Mouse (Mus musculus) cerebellum, adult 9-10 months (tissue): Measurements from ENCODE around the gene Gdf15.

Source experiments
- DNase-seq: peaks from one replicate; pipeline ENCODE4 v3.0.0; 2022

Gdf15 gene

DNA sequence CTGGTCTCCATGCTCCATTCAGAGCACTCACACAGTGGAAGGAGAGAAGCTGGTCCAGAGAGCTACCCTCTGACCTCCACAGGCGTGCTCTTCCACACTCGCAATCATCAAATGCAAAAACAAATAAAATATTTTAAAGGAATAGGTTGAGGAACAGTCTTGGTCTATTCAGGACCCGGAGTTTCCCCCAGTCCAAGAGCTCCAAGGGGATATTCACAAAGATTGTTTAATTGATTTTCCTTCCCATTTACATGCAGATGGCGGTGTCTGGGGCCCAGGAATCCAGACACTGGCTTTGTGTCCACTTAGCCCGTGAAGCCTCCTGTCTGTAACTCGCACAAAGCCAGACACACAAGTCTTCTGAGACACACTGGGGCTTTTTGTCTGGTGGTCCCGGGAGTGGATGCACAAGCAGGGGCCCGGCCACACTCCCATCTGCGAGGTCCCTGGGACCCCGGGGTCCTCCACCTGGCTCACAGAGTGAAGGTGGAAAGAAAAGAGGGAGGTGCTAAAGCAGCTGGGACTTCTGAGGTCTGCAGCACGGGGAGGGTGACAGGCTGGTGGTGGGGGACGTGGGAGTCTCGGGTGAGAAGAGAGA lies 24.0 kb upstream of the Gdf15 start:
- no peak for DNase-seq

DNA sequence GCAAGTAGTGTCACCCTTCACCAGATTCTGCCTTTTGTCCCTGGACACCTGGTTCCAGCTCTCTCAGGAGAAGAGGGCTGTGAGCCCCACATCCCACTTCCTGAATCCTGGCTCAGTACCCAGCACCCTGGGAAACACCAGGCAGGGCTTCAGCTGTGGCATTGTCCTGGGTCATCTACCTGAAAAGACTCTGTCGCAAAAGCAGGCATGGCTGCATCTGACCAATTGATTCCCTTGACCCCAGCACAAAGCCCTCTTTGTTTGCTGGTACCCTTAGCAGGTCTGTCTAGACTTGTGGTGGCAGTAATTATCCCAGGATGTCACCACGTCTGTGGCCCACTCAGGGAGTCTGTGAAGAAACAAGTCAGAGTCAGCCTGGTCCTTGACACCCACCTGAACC lies 23.2 kb upstream of the Gdf15 start:
- DNase-seq: no peak

DNA sequence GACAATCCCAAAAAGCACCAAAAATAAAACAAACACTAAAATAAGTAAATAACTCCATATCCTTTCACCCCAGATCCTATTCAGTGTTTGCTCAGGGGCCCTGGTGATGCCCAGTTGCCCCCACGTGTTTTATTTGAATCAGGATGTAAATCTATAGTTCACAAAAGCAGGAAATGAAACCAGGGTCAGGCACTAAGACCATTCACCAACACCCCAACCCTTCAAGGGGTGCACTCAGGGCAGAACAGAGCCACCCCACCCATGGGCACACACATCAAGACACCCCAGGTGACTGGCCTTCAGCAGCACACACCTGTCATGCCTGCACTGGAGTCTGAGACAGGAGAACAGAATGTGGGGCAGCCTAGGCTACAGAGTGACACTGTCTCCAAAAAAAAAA lies 21.9 kb upstream of the Gdf15 start:
- DNase-seq: no peak

DNA sequence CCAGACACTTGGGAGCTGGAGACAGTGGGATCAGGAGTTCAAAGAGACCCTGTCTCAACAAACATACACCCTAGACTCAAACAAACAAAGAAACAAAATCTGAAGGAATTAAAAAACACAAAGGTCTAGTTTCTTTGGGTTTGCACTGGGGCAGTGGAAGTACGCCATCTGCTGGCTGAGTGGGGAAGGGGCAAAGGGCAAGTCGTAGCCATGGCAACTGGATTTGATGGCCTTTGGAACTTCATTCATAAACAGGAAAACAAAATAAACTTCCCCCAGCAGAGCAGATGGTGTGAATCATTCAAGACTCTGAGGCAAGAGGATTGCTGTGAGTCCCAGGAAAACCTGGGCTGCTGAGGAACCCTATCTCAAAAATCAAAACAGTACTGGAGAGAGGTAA lies 21.0 kb upstream of the Gdf15 start:
- DNase-seq: no peak

DNA sequence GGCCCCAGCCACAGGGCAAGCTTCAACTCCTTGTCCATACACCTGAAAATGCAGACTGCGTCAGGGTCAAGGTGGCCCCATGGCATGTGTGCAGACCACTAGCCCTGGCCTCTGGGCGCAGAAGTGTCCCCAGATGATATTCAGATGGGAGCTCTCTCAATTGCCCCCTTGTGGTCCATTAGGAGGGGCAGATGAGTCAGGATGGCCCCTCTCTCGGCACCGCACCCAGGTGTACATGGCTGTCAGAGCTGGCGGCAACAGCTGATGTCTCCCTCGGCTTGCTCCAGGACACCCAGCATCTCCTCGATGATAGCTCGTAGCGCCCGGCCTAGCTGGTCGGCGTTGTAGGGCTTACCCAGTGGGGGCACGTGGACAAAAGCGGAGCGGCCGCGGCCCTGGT lies 18.1 kb upstream of the Gdf15 start:
- DNase-seq: no peak

DNA sequence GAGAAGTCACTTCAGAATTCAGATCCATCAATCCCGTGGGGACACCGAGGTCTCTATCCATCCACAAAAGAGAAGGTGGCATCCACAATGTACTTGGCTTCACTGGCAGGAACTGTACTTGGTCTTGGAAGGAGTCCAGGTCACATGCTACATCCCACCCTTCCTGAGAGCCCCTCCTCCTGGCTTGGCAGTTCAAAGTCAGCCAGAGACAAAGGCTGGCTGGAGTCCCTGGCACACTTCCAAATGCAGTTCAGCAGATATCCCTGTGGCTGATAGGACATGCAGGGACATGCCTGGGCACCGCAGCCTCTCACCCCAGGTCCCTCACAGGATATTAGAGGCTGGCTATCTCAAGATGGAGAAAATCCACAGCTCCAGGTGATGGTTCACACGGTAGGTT lies 17.1 kb upstream of the Gdf15 start:
- DNase-seq: peak; percentile 51

DNA sequence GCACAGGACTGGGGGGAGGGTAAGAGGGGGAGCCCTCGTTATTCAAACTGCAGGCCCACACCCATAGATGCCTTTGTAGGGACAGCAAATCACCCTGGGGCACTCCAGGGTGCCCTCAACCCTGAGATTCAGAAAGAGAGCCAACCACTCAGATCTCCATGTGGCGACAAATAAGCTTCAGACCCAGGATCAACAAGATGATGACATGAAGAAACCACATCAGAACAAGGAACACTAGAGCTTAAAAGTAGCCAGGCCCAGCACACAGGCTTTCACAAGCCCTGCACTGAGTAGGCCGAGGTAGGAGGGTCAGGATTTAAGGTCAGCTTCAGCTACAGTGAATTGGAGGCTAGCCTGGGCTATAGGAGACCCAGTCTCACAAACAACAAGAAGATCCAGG lies 16.7 kb upstream of the Gdf15 start:
- no peak for DNase-seq

DNA sequence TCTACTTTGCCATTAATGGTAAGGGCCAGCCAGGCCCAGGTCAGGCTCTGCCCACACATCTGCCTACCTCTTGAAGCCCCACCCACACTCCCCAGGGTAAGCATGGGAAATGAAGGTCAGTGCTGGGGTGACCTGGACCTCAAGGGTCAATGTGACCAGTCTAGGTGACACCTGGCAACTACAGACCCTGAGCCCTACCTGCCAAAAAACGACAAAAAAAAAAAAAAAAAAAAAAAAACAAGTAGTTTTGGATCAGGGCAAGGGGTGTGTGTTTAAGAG lies 15.8 kb upstream of the Gdf15 start:
- no peak for DNase-seq

DNA sequence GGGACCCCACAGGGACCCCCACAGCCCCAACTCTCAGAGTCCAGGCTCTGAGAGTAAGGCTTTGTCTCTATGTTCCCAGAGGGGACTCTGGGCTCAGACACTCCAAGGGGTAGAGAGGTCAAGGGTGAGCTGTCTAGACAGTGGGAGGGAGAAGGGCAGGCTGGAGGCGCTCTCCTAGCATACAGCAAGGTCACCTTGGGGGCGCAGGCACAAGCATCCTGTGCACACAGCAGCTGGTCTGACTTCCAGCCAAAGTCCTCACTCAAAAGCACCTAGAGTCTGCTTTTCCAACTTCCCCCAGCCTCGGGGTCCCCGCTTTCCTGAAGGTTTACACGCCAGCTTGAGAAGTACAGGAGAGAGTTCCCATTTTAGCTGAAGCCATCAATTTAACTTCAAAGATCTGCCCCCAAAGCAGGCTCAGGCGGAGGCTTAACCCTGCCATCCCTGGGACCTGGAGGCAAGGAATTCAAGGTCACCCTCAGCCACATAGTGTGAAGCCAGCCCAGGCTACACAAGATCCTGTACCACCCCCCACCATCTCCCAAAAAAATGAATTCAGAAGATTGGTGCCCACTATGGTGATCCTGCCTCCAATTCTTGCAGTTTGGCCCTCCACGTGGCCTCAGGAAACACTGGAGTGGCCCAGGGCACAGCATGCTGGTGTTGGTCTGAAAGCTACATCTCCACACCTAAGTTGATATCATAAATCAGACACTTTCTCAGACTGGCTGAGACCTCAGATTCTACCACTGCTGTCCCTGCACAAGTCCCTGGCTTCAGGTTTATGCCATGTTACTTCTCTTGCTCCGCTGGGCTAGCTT lies 15.3 kb upstream of the Gdf15 start:
- no peak for DNase-seq

DNA sequence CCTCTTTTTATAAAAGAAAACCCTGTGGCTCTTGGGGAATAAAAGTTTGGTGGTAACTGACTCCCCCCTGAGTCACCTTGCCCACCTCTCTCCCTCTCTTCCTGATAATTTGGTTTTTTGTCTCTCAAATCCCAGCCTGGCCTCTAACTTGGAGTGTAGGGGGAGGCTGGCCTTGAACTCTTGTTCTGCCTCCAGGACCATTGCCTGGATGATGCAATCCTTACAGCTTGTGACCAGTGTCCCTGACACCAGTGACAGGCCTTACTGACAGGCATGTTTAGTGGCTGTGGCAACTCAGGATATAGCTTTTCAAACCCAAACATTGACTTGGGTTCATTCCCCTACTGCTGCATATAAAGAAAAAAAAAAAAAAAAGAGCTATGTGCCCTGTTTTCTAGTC lies 14.5 kb upstream of the Gdf15 start:
- DNase-seq: no peak

DNA sequence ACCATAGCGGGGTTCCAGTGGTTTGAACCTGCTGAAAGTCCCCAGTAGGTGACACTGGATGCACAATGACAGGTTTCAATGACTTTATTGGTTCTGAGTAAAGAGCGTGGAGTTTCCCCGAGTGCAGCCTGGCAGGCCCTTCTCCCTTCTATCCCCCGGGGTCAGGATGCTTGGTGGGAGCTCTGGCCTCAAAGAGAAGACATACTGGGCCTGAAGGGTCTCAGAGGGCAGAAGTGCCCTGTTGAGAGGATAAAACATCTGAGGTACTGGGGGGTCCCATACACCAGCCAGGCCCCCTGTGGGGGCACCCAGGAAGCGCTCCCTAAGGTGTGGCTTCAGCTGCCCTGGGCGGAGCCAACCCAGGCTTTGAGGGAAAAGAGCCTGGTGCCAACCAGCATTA lies 14.1 kb upstream of the Gdf15 start:
- DNase-seq: no peak

DNA sequence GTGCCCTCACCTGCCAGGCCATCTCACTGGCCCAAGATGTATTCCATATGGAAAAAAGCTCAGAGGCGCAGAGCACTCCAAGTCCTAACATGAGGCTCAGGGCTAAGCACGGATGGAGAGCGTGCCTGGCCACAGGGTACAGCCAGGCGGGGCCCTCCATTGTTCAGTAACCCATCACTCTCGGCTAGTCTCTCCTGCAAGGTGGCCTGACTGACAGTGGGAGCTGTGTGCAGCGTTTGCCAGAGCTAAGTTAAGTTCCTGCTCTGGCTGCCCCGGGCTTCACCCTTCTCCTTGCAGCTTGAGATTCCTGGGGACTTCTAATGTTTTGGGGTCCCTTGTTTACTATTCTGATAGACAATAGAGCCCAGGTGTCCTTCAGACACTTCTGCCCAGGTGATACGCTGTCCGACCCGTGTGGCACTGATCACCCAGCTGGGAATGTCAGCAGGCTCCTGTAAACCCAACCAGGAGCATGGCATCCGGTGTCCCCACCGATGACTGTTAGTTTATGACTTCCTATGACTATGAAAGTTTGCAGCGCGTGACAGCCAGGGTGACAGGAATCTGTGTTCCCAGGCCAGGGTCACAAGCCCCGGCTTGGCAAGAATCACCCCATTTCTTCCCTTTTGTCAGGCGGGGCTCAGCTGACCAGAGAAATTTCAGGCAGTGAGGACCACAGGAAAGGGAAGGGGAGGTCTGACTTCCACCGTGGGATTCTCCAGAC lies 13.4 kb upstream of the Gdf15 start:
- DNase-seq: no peak

DNA sequence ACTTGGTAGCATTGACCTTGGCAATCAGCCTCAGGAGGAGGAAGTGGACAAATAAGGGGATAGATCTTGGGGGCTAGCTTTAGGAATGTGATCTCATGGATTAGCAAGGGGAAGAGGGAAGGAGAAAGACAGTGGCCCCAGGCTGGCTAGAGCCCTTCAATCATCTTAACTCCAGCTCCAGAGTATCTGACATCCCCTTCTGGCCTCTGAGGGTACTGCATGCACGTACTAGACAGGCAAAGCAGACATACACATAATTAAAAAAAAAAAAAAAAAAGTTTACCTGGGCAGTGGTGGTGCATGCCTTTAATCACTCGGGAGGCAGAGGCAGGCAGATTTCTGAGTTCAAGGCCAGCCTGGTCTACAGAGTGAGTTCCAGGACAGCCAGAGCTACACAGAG lies 11.8 kb upstream of the Gdf15 start:
- DNase-seq: no peak

DNA sequence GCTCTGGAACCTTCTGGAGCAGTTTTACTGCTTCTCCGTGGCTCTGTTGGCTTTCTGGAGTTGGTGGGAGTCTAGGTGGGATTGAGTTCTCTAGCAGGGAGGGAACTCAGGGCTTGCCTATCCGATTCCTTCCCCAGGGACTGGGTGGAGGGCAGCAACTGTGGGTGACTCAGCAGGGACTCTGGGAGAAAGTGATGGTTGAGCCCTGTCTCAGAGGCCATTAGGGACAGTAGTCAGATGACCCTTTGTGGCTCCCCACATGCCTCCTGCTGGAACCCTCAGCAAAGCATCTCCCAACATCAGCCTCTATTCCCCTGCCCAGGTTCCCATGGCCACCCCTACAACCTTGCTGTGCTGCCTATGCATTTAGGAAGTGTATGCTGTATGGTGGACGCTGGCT lies 10.8 kb upstream of the Gdf15 start:
- no peak for DNase-seq

DNA sequence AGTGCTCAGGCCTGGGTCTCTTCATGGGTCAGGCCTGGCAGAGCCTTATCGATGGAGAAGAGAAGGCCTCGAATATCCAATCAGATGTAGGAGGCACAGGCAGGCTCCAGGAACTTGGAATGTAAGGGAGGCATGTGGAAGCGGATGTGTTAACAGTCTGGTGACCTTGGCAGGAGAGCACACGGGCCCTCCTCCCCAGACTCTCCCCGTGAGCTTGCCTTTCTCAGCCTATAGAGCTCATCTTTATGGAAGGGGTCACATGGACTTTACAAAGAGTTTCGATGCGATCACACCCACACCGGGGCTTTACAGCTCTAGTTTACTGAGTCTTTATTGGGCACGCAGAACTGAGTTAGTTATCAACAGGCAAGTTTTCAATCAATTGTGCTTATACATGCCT lies 6.5 kb upstream of the Gdf15 start:
- DNase-seq: no peak

DNA sequence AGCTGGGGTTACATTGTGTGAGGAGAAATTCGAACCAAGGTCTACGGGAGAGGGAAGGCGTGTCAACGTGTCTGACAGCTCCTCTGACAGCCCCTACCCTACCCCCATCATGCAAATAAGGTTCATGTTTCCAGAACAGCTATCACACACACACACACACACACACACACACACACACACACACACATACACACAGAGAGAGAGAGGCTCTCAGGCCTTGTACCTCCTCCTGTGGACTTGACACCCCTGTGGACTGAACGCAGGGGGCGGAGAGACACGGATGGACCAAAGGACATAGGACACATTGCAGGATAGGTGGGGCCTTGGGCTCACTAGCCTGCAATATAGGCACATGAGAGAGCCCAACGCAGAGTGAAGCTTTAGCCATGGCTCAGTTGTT lies 4.6 kb upstream of the Gdf15 start:
- no peak for DNase-seq

DNA sequence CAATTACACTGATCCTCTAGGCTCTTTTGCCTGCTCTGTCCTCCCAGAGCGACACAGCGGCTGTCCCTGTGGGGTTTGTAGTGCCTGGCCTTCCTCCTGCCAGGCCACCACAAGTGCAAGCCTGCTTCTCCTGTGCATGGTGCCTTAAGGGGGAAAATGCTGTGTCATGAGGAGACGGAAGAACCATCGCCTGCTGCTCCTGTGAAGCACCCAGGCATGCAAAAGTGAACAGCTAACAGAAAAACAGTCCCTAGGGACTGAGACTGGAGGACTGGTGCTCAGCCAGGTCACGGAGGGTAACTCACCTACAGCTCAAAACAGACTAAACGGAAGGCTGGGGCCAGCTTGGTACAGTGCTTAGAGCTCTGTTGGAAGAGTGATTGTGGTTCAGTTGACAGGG lies 3.3 kb upstream of the Gdf15 start:
- DNase-seq: no peak

DNA sequence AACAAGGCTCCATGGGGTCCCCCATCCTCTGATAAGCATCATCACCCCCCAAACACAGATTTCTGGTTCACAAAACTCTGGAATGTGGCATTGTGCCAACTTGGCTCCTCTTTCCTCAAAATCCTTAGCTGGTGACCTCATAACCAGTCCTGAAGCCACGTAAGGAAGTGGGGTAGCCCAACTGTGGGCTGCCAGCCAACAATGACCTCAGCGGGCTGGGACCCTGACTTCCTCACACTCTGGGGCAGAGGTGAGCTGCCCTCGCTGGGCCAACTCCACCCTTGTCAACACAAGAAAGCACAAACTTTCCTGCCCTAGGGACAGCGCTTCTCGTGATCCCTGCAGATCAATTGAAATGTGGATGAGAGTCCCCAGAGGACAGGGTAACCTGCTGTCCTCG lies 1.8 kb upstream of the Gdf15 start:
- no peak for DNase-seq

DNA sequence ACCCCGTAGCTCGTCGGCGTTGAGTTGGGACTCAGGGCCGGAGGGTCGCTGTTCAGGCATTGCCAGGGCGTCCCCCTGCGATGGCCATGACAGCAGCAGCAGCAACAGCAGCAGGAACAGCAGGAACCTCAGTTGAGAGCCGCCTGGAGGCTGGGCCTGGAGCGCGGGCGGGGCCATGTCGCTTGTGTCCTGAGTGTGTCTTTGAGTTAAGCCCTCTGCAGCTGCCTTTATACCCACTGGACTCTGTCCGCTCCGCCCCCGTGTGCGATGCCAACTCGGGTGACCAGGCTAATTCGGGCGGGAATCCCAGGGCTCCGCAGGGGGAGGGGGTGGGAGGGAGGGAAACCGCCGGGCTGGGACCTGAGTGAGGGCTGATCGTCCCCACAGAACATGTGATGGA lies 820 bp downstream of the Gdf15 start:
- DNase-seq: no peak

DNA sequence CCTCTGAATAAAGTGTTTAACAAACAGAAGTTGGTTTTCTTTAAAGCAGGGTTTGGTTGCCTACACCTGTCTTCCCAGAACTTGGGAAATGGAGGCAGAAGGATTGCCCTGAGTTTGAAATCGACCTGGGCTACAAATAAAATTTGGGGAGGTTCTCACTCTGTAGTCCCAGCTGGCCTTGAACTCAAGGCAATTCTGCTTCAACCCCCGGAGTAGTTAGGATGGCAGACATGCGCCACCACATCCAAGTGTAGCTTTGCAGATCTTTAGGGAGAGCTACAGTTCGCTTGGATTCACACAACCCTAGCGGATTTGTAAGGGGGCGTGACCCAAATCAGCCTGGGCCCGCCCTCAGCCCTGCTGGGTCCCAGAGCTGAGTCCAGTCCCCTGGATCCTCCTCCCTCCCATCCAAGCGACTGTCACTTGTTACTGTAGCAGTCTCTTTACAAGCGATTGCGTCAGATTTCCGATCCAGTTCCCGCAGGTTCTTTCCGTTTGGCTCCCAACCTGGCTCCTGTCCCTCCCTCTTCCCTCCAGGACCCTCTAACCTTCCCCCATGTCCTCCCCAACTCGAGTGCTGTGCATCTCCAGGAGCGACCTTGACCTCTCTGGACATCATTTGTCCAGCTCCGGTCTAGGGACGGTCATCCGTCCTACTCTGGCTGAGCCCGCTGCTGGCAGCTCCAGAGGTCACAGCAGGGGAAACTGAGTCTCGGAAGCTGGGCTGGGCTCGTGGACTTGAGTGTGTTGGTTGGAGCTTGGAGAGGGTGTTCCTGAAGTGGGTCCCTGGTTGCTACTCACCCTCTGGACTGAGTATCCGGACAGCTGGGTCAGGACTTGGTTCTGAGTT lies 1.5 kb downstream of the Gdf15 start:
- peak; percentile 42 for DNase-seq

DNA sequence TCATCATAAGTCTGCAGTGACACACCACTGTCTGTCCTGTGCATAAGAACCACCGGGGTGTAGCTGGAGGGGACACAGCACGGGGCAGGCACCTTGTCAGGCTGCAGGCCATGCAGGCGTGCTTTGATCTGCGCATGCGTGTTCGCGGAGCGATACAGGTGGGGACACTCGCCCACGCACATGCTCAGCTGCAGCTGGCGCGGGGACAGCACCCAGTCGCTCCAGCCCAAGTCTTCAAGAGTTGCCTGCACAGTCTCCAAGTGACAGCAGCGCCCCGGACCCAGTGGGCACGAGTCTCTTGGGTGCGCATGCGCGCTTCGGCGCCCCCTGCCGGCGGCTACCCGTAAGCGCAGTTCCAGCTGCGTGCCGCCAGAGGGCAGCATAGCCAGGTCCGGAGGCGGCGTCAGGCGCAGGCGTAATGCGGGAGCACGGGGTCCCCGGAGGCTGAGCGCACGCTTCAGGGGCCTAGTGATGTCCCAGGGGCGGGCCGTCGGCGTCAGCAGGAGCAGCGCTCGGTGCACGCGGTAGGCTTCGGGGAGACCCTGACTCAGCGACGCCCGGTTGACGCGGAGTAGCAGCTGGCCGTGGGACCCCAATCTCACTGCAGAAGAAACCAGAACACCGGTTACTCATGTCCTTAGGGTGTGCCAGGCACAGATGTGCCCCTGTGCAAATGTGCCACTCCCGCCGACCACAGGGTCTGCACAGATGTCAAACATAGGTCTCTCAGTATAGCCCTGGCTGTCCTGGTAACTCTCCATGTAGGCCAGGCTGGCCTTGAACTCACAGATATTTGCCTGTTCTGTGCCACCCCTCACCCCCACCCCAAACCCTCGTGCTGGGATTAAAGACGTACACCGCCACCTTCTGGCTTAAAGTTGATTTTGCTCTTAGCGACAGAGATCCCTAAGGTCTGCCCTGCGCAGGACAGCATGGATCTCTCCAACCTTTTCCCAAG lies 2.4 kb downstream of the Gdf15 start:
- DNase-seq: peak; percentile 92

DNA sequence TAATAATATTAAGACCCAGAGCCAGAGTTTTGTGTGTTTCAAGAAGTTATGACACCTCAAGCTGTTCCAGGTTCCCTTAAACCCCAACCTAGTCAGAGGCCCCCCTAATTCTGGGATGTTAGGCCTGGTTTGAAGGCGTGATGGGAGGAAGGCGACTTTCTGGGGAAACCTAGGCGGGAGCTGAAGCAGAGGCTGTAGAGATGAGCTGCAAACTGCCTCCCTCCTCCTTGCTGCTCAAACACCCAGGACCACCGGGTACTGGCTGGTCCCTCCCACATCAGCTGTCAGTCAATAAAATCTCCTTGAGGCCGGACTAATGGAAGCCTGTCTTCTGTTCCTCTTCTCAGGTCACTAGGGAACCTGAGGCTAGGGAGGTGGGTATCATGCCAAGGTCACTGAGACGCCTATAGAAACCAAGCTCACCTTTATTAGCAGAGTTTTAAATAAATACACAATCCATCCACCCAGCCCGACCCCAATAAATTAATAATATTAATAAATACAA lies 3.2 kb downstream of the Gdf15 start:
- no peak for DNase-seq
